Mouse (Mus musculus): ENCODE measurements around the gene Gm6525.

DNA sequence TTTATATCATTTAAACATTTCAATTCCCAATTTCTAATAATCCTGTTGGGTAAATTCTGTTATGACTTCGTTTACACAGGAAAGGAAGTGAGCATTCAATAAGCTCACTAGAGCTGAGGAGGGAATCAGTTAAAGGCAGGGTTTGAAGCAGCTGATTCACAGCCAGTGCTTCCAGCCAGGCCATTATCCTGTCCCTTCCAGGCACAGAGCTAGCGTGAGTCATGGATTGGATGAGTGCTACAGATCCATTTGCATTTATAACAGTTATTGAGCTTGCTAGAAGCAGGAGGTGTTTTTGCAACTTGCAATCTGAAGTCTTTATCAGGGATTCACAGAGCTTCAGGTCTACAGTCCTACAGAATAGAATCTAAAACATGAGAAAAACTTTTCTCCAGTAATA lies 33.5 kb downstream of the Gm6525 start:
- no peak for TF ChIP-seq GATA1 (IDR thresholded peaks at IDR 0.05; ENCODE audit: borderline replicate concordance, low read length)
- no peak for TF ChIP-seq FLI1 (IDR thresholded peaks at IDR 0.05; ENCODE audit: low read length)
